Mouse (Mus musculus): Measurements from ENCODE around the gene S100a3.

Gene S100a3

DNA sequence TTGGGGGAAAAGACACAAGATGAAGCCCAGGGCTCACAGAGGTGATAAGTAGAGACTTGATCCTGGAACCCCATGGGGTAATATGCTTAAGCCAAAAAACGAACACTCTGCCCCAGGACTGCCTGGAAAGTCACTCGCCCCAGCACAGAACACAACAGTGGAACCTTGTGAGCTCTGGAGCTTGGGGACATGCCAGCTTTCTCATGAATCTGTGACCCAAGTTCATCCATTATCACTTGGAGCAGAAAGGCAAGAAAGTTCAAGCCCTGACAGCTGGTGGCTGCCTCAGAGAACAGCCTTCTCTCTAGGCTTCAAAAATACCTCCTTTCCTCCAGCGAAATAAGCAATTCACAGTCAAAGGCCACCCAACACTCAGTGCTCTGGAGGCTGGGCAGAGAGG is 39.0 kb downstream of the S100a3 start:
- H3K9me3 ChIP-seq (ENCODE audit: low read length) = peaks cover 17% of the 10 kb centered on the region
- TF ChIP-seq POU5F1 (IDR thresholded peaks at IDR 0.05; ENCODE audit: borderline replicate concordance, low read length) (no peak), NANOG (IDR thresholded peaks at IDR 0.05; ENCODE audit: borderline replicate concordance, low read length) (no peak), CTCF (conservative IDR thresholded peaks at IDR 0.05; ENCODE audit: low read length) (no peak)

DNA sequence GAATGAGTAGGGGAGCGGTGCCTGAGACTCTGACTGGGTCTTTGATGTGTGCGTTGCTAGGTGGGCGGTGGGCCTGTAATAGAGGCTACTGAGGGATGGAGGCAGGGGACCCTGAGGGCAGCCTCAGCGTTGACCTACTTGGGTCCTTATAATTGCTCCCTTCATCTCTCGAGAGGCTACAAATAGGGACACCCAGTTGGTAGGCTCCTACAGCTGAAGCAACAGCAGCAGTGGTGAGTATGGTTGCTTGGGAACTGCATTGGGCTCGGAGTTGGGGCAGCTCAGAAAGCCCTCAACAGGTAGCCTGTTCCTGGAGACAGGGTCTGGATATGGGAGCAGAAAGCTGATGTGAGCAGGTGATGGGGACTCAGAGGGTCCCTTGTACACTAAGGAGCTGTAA is 39.7 kb downstream of the S100a3 start:
- H3K4me1 ChIP-seq (replicated peaks; ENCODE audit: low read depth, low read length) = peaks cover 7% of the 10 kb centered on the region
- no peak overlapping the region for H3K4me3 ChIP-seq (replicated peaks; ENCODE audit: low read length)
- H3K27me3 ChIP-seq (ENCODE audit: insufficient read depth, low read length) = peaks cover 24% of the 10 kb centered on the region
- no peaks in the 10 kb centered on the region for H3K36me3 ChIP-seq (ENCODE audit: insufficient read depth, low read length)
- no peak for TF ChIP-seq CTCF (conservative IDR thresholded peaks at IDR 0.05; ENCODE audit: low read length)
- no peak for TF ChIP-seq POU5F1 (IDR thresholded peaks at IDR 0.05; ENCODE audit: borderline replicate concordance, low read length)
- no peak for TF ChIP-seq NANOG (IDR thresholded peaks at IDR 0.05; ENCODE audit: borderline replicate concordance, low read length)
- H3K9me3 ChIP-seq (ENCODE audit: low read length) = peaks cover 17% of the 10 kb centered on the region

More for the DNA sequence above, 39.0 kb downstream of the S100a3 start:
- Histone ChIP-seq H3K36me3 (ENCODE audit: insufficient read depth, low read length) (no peaks in the 10 kb centered on the region), H3K4me3 (replicated peaks; ENCODE audit: low read length) (no peak overlapping the region), H3K4me1 (replicated peaks; ENCODE audit: low read depth, low read length) (peaks cover 2% of the 10 kb centered on the region), H3K27me3 (ENCODE audit: insufficient read depth, low read length) (peaks cover 24% of the 10 kb centered on the region)

- peaks cover 17% of the 10 kb centered on the region for H3K9me3 ChIP-seq (ENCODE audit: low read length)
- no peak overlapping the region for H3K4me3 ChIP-seq (replicated peaks; ENCODE audit: low read length)
- H3K4me1 ChIP-seq (replicated peaks; ENCODE audit: low read depth, low read length) = peaks cover 7% of the 10 kb centered on the region
- H3K36me3 ChIP-seq (ENCODE audit: insufficient read depth, low read length) = no peaks in the 10 kb centered on the region
- H3K27me3 ChIP-seq (ENCODE audit: insufficient read depth, low read length) = peaks cover 19% of the 10 kb centered on the region
- TF ChIP-seq CTCF (conservative IDR thresholded peaks at IDR 0.05; ENCODE audit: low read length) (no peak), NANOG (IDR thresholded peaks at IDR 0.05; ENCODE audit: borderline replicate concordance, low read length) (no peak), POU5F1 (IDR thresholded peaks at IDR 0.05; ENCODE audit: borderline replicate concordance, low read length) (no peak)
These were observed 40.2 kb downstream of the S100a3 start for GRCm38 (mm10) chr3:90600458-90601195.

- H3K4me3 ChIP-seq (replicated peaks; ENCODE audit: low read length) = no peak within 1 kb of the TSS
- no peak for TF ChIP-seq CTCF (conservative IDR thresholded peaks at IDR 0.05; ENCODE audit: low read length)
- no peak for TF ChIP-seq NANOG (IDR thresholded peaks at IDR 0.05; ENCODE audit: borderline replicate concordance, low read length)
- TF ChIP-seq POU5F1 (IDR thresholded peaks at IDR 0.05; ENCODE audit: borderline replicate concordance, low read length) = no peak
- H3K36me3 ChIP-seq (ENCODE audit: insufficient read depth, low read length) = no peaks in the 10 kb centered on the region
- H3K4me1 ChIP-seq (replicated peaks; ENCODE audit: low read depth, low read length) = peaks cover 7% of the 10 kb centered on the region
- peaks cover 22% of the 10 kb centered on the region for H3K27me3 ChIP-seq (ENCODE audit: insufficient read depth, low read length)
- H3K9me3 ChIP-seq (ENCODE audit: low read length) = peaks cover 17% of the 10 kb centered on the region
These were observed 41.2 kb downstream of the S100a3 start, which contains the start of gene Gm42674 for GRCm38 (mm10) chr3:90601486-90602110. TSS of gene Gm42674 (plus strand) at chr3:90601904.

- Histone ChIP-seq H3K4me1 (replicated peaks; ENCODE audit: low read depth, low read length) (peaks cover 7% of the 10 kb centered on the region), H3K4me3 (replicated peaks; ENCODE audit: low read length) (no peak within 1 kb of the TSS), H3K27me3 (ENCODE audit: insufficient read depth, low read length) (peaks cover 34% of the 10 kb centered on the region), H3K36me3 (ENCODE audit: insufficient read depth, low read length) (no peaks in the 10 kb centered on the region), H3K9me3 (ENCODE audit: low read length) (peaks cover 17% of the 10 kb centered on the region)
- no peak for TF ChIP-seq NANOG (IDR thresholded peaks at IDR 0.05; ENCODE audit: borderline replicate concordance, low read length)
These were observed 43.2 kb downstream of the S100a3 start, which contains the start of gene S100a4 for GRCm38 (mm10) chr3:90603623-90604022. TSS of gene S100a4 (plus strand) at chr3:90603771.

DNA sequence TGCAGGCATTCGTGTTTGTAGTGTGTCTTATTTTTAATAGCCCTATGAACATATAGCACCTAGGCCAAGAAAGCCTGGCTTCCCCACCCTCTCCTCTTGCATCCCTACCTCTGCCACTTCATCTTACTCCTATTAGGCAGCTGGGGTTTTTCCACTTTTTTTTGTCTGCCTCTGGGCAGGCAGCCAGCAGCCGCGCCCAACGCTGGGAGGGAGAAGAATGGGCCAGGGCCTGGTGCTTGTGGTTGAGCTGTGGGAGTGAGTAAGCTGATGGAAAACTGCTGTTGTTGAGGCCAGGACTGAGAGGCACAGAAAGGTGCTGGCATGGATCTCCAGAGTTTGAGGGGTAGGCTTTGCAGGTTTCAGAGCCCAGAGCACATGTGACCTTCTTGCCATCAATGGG is 44.0 kb downstream of the S100a3 start:
- Histone ChIP-seq H3K27me3 (ENCODE audit: insufficient read depth, low read length) (peaks cover 40% of the 10 kb centered on the region), H3K4me1 (replicated peaks; ENCODE audit: low read depth, low read length) (peaks cover 7% of the 10 kb centered on the region), H3K36me3 (ENCODE audit: insufficient read depth, low read length) (no peaks in the 10 kb centered on the region), H3K9me3 (ENCODE audit: low read length) (peaks cover 17% of the 10 kb centered on the region), H3K4me3 (replicated peaks; ENCODE audit: low read length) (no peak overlapping the region)
- no peak for TF ChIP-seq POU5F1 (IDR thresholded peaks at IDR 0.05; ENCODE audit: borderline replicate concordance, low read length)
- no peak for TF ChIP-seq NANOG (IDR thresholded peaks at IDR 0.05; ENCODE audit: borderline replicate concordance, low read length)
- TF ChIP-seq CTCF (conservative IDR thresholded peaks at IDR 0.05; ENCODE audit: low read length) = no peak

GRCm38 (mm10) chr3:90605049-90605448 is 44.7 kb downstream of the S100a3 start:
- H3K27me3 ChIP-seq (ENCODE audit: insufficient read depth, low read length) = peaks cover 38% of the 10 kb centered on the region
- peaks cover 7% of the 10 kb centered on the region for H3K4me1 ChIP-seq (replicated peaks; ENCODE audit: low read depth, low read length)
- peaks cover 17% of the 10 kb centered on the region for H3K9me3 ChIP-seq (ENCODE audit: low read length)
- TF ChIP-seq NANOG (IDR thresholded peaks at IDR 0.05; ENCODE audit: borderline replicate concordance, low read length) (no peak), CTCF (conservative IDR thresholded peaks at IDR 0.05; ENCODE audit: low read length) (no peak), POU5F1 (IDR thresholded peaks at IDR 0.05; ENCODE audit: borderline replicate concordance, low read length) (no peak)
- H3K36me3 ChIP-seq (ENCODE audit: insufficient read depth, low read length) = no peaks in the 10 kb centered on the region
- H3K4me3 ChIP-seq (replicated peaks; ENCODE audit: low read length) = no peak overlapping the region

DNA sequence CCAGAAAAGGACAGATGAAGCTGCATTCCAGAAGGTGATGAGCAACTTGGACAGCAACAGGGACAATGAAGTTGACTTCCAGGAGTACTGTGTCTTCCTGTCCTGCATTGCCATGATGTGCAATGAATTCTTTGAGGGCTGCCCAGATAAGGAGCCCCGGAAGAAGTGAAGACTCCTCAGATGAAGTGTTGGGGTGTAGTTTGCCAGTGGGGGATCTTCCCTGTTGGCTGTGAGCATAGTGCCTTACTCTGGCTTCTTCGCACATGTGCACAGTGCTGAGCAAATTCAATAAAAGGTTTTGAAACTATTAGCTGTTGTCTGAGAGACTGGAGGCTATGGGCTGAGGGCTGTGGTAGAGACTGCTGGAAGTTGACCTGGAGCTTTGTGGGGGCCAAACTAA is 45.4 kb downstream of the S100a3 start:
- H3K4me1 ChIP-seq (replicated peaks; ENCODE audit: low read depth, low read length) = peaks cover 7% of the 10 kb centered on the region
- TF ChIP-seq POU5F1 (IDR thresholded peaks at IDR 0.05; ENCODE audit: borderline replicate concordance, low read length) (no peak), CTCF (conservative IDR thresholded peaks at IDR 0.05; ENCODE audit: low read length) (no peak), NANOG (IDR thresholded peaks at IDR 0.05; ENCODE audit: borderline replicate concordance, low read length) (no peak)
- no peak overlapping the region for H3K4me3 ChIP-seq (replicated peaks; ENCODE audit: low read length)
- H3K27me3 ChIP-seq (ENCODE audit: insufficient read depth, low read length) = peaks cover 32% of the 10 kb centered on the region
- H3K36me3 ChIP-seq (ENCODE audit: insufficient read depth, low read length) = no peaks in the 10 kb centered on the region
- peaks cover 17% of the 10 kb centered on the region for H3K9me3 ChIP-seq (ENCODE audit: low read length)
